Mouse (Mus musculus) limb, embryonic 13.5 days (tissue): ENCODE results near the gene Stip1. TPM values are rescaled to one million over a fixed set of nuclear protein-coding genes. Genes with fewer than 3 reads are reported as not detected.

Source experiments
- ATAC-seq: fragments of 200-750 bp; cut with Nextera tagmentation; 2 replicates; pipeline ENCODE4 v1.8.0; 2017; ENCODE audit warnings: low read depth, moderate number of reproducible peaks, moderate TSS enrichment; ENCODE audit not compliant: low FRiP score
- H3K27ac ChIP-seq: fragments of 300-500 bp; sonication (generic); 2 replicates; pipeline ENCODE4 v1.5.1; 2015; ENCODE audit warnings: inconsistent platforms, mild to moderate bottlenecking, moderate library complexity
- H3K27me3 ChIP-seq: fragments of 300-500 bp; sonication (generic); 2 replicates; pipeline ENCODE4 v1.6.1; 2015; ENCODE audit warnings: mild to moderate bottlenecking, inconsistent platforms
- H3K36me3 ChIP-seq: fragments of 300-500 bp; sonication (generic); 2 replicates; pipeline ENCODE4 v1.6.1; 2015; ENCODE audit warnings: inconsistent platforms, mild to moderate bottlenecking, moderate library complexity
- H3K4me1 ChIP-seq: fragments of 300-500 bp; sonication (generic); 2 replicates; pipeline ENCODE4 v1.6.1; 2015; ENCODE audit warnings: inconsistent platforms
- H3K4me2 ChIP-seq: fragments of 300-500 bp; sonication (generic); replicated peaks from 2 replicates; pipeline ENCODE4 v1.6.1; 2015; ENCODE audit warnings: inconsistent platforms, mild to moderate bottlenecking, moderate library complexity
- H3K4me3 ChIP-seq: fragments of 300-500 bp; sonication (generic); 2 replicates; pipeline ENCODE4 v1.5.1; 2015; ENCODE audit warnings: moderate library complexity, mild to moderate bottlenecking, inconsistent platforms
- H3K9ac ChIP-seq: fragments of 300-500 bp; sonication (generic); 2 replicates; pipeline ENCODE4 v1.6.1; 2015; ENCODE audit warnings: mild to moderate bottlenecking, inconsistent platforms
- H3K9me3 ChIP-seq: fragments of 300-500 bp; sonication (generic); 2 replicates; pipeline ENCODE4 v1.6.1; 2016; ENCODE audit warnings: inconsistent platforms
- WGBS: fragments of 180-500 bp; shearing (Covaris S2); methylation state at CpG from one replicate; pipeline ENCODE4 v1.1.7; 2015; 5-methylcytosine and 5-hydroxymethylcytosine counted together
- polyA plus RNA-seq: library from polyadenylated mRNA; unstranded; fragments of >200 nt; fragmentation: Nextera tagmentation; extraction: Ambion mirVana; gene quantifications from 2 replicates; pipeline ENCODE4 v1.2.1, GENCODE M21; 2015

Stip1 gene
- polyA plus RNA-seq, 1 experiment from 2014 or later: 278 TPM

DNA sequence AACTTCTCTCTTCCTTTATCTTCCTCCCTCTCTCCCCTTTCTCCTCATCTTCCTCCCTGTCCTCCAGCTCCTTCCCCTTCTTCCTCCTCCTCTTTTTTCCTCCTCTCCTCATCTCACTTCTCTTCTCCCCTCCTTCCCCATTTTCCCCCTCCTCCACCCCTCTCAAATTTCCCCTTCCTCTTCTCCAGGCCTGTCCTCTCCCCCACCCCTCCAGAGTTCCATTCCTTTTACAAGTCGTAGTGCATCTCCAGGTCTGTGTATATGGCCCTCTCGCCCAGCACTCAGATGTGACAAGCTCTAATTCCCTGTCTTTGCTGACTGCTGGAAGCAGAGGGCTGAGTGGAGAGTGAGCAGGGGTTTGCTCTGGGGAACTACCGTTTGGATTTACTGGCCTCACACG is 31.0 kb upstream of the Stip1 start:
- ATAC-seq: no peak
- Histone ChIP-seq H3K36me3 (no peaks in the 10 kb centered on the region), H3K4me2 (peak overlapping the region; percentile 58), H3K27me3 (peaks cover 52% of the 10 kb centered on the region), H3K4me3 (0 out of 2 replicates have a peak overlapping the region, but pooled peaks have one; percentile 8), H3K9me3 (no peaks in the 10 kb centered on the region), H3K27ac (no peak overlapping the region; the same call in 1 of the 2 replicates), H3K4me1 (peaks cover 66% of the 10 kb centered on the region), H3K9ac (no peak overlapping the region)
- WGBS: 10% methylated on average over 4 of the region's 4 CpGs

DNA sequence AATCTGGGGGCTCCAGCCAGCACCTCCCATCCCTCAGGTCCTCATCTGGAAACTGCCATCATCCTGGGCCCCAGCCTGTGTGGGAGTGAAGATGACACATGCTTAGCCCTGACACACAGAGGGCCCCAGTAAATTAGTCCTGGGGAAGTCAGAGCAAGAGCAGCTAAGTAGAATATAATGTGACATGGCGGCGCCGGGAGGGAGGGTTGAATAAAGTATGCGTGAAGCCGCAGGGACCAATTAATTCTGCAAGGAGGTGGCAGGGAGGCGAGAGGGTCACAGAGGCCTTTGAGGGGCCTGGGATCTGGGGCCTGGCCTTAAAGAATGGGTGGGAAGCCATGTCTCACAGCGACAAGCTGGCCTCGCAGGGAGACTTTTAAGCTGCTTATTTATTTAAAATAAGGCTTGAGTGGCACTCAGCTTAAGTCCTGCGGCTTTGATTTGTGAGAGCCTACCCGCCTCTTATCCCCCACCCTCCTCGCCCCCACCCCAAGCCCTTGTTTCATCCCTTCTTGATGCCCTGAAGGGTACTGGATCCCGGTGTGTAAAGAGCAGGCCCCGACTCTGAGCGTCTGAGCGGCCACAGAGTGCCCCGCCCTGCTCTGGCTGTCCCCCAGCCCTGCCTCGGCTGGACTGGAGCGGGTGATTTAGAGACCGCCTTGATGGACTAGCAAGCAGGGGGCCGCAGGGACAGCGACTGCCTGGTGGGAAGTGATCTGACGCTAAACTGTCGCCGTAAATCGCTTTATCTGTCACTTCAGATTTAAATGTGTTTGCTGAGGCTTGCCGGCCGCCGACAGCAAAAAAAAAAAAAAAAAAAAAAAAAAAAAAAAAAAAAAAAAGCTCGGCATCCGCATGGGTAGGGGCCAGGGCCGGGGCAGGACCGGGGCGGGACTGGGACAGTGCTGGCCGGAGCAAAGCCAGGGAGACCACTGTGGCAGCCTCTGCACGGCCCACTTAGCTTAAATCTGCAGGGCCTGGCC is 30.3 kb upstream of the Stip1 start:
- Histone ChIP-seq H3K9ac (peak overlapping the region; percentile 51), H3K27ac (no peak overlapping the region), H3K4me2 (peak overlapping the region; percentile 58), H3K36me3 (no peaks in the 10 kb centered on the region), H3K27me3 (peaks cover 52% of the 10 kb centered on the region), H3K9me3 (no peaks in the 10 kb centered on the region), H3K4me1 (peaks cover 68% of the 10 kb centered on the region), H3K4me3 (peak overlapping the region; percentile 8; the same call in 1 of the 2 replicates)
- 0 out of 2 replicates have a peak, but pooled peaks have one; percentile 45 for ATAC-seq
- WGBS: 5% methylated on average over 35 of the region's 35 CpGs

DNA sequence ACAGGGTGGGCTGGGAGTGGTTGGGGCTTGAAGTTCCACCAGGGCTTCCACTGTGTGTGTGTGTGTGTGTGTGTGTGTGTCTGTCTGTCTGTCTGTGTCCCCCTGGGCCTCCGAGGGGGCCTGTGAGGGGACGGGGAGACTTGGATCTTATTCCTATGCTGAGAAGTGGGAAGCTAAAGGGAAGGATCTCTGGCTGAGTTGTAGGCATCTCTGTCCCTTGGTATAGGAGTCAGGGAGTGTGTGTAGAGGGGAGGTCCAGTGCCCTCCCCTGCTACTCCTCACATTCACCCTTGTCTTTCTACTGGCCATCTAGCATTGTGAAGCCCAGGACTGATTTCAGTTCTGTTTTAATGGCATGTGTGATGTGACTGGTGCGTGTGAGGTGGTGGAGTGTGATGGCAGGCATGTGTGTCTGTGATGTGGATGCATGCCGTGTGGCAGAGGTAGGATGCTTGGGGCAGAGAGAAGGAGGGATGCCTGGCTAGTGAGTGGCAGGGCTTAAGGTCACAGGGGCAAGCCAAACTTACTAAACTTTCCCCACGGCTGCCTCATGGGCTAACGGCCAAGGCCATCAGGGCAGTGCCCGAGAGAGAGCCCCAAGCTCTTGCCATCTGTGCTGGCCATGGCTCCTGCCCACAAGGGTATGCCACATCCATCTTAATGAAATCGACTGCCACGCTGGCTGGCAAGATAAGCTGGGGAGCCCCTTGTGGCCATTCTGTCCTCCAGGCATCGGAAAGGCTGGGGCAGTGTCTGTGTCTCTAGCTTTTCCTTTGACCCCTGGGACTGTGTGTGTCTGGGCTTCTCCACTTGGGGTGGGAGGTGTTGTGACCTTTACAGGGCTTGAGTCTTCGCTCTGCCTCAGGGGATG is 29.1 kb upstream of the Stip1 start:
- H3K4me3 ChIP-seq: no peak overlapping the region
- peak overlapping the region; percentile 31; the same call in 1 of the 2 replicates for H3K9ac ChIP-seq
- WGBS: 38% methylated on average over 11 of the region's 11 CpGs
- no peak for ATAC-seq
- H3K27me3 ChIP-seq: peaks cover 47% of the 10 kb centered on the region
- peaks cover 68% of the 10 kb centered on the region for H3K4me1 ChIP-seq
- H3K9me3 ChIP-seq: no peaks in the 10 kb centered on the region
- no peak overlapping the region for H3K27ac ChIP-seq
- H3K4me2 ChIP-seq: peak overlapping the region; percentile 36
- no peaks in the 10 kb centered on the region for H3K36me3 ChIP-seq

- no peaks in the 10 kb centered on the region for H3K9me3 ChIP-seq
- H3K9ac ChIP-seq: no peak overlapping the region
- no peak overlapping the region for H3K4me3 ChIP-seq
- H3K4me1 ChIP-seq: peaks cover 68% of the 10 kb centered on the region
- under 1% methylated on average over 14 of the region's 14 CpGs for WGBS
- H3K27me3 ChIP-seq: peaks cover 39% of the 10 kb centered on the region
- H3K27ac ChIP-seq: no peak overlapping the region
- H3K36me3 ChIP-seq: no peaks in the 10 kb centered on the region
- H3K4me2 ChIP-seq: peak overlapping the region; percentile 36
- ATAC-seq: peak; percentile 60
Observed at GRCm38 (mm10) chr19:7068136-7068535, 28.4 kb upstream of the Stip1 start.

DNA sequence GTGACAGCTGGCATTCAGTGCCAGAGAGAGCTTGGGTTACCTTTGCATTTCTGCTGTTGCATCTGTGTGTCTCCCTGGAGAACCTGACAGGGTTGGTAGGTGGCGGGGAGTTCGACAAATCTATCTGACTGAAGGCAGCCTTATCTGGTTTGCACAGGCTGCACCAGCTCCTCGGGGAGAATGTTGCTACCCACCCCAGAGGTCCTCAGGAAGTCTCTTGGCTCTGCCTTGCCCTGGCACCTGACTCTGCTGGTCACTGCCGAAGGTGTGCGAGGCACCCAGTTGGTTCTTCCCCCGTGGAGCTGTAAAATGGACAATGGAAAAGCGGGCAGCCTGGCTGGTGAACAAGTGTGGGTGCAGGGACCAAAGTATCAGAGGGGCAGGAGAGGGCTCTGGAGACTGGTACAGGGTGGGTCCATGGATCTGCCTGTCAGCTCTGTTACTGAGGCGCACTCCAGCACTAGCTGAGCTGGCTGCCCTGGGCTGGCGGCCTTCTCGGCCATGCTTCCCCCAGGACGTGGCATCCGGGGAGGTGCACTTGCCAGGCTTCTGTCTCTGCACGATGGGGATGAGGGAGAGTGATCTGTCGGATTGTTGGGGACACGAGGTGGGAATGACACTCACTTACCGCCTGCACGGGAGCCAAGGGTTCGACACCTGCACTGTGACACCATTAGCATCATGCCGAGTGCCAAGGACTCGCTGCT is 27.7 kb upstream of the Stip1 start:
- 39% methylated on average over 20 of the region's 20 CpGs for WGBS
- H3K4me3 ChIP-seq: no peak overlapping the region

DNA sequence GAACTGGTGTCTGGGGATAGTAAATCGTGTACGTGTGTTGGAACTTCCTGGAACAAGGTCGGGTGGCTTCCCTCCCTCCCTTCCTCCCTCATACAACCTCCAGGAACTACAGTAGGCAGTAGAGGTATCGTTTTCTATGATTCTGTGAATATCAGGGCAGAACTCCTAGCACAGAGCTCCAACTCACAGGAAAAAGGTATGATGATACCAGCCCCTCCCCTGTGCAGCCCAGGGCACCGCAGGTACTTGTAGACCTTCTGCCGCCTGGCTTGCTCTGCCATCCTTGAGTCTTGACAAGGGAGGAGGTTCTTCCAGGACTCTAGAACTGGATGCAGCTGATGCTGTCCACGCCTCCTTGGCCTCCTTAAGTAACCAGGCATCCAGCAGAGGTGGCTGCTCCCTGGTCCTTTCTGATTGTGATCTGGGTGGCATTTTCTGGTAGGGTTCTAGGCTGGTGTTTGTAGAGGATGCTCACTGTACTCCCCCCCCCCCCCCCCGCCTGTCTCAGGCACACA is 27.1 kb upstream of the Stip1 start:
- H3K27ac ChIP-seq: no peak overlapping the region
- WGBS: 33% methylated on average over 8 of the region's 8 CpGs
- peak overlapping the region; percentile 16; the same call in 1 of the 2 replicates for H3K4me2 ChIP-seq
- peaks cover 31% of the 10 kb centered on the region for H3K27me3 ChIP-seq
- H3K36me3 ChIP-seq: no peaks in the 10 kb centered on the region
- peak overlapping the region; percentile 45; the same call in 1 of the 2 replicates for H3K9ac ChIP-seq
- H3K4me1 ChIP-seq: peaks cover 59% of the 10 kb centered on the region
- H3K9me3 ChIP-seq: no peaks in the 10 kb centered on the region
- H3K4me3 ChIP-seq: no peak overlapping the region
- no peak for ATAC-seq

More for the DNA sequence above, 27.7 kb upstream of the Stip1 start:
- no peak overlapping the region for H3K9ac ChIP-seq
- no peak overlapping the region; the same call in 1 of the 2 replicates for H3K4me2 ChIP-seq
- H3K9me3 ChIP-seq: no peaks in the 10 kb centered on the region
- no peaks in the 10 kb centered on the region for H3K36me3 ChIP-seq
- H3K27ac ChIP-seq: no peak overlapping the region
- H3K4me1 ChIP-seq: peaks cover 65% of the 10 kb centered on the region
- ATAC-seq: no peak
- peaks cover 35% of the 10 kb centered on the region for H3K27me3 ChIP-seq

- Histone ChIP-seq H3K4me3 (no peak overlapping the region), H3K27ac (no peak overlapping the region), H3K9me3 (no peaks in the 10 kb centered on the region), H3K4me2 (peak overlapping the region; percentile 16; the same call in 1 of the 2 replicates), H3K27me3 (peaks cover 24% of the 10 kb centered on the region), H3K4me1 (peaks cover 55% of the 10 kb centered on the region), H3K36me3 (no peaks in the 10 kb centered on the region), H3K9ac (peak overlapping the region; percentile 45)
- no peak for ATAC-seq
- 34% methylated on average over 15 of the region's 15 CpGs for WGBS
Observed at GRCm38 (mm10) chr19:7066034-7066827, 26.5 kb upstream of the Stip1 start.

- Histone ChIP-seq H3K9me3 (no peaks in the 10 kb centered on the region), H3K4me1 (peaks cover 39% of the 10 kb centered on the region), H3K36me3 (no peaks in the 10 kb centered on the region), H3K4me2 (no peak overlapping the region), H3K27ac (no peak overlapping the region), H3K27me3 (peaks cover 24% of the 10 kb centered on the region), H3K4me3 (no peak overlapping the region), H3K9ac (no peak overlapping the region)
- WGBS: 2% methylated on average over 3 of the region's 3 CpGs
- peak; percentile 26; the same call in 1 of the 2 replicates for ATAC-seq
Observed at GRCm38 (mm10) chr19:7064571-7064970, 24.8 kb upstream of the Stip1 start.

- no peak overlapping the region for H3K4me2 ChIP-seq
- 89% methylated on average over 8 of the region's 8 CpGs for WGBS
- no peak overlapping the region for H3K4me3 ChIP-seq
- H3K27me3 ChIP-seq: peaks cover 22% of the 10 kb centered on the region
- no peak for ATAC-seq
- H3K9ac ChIP-seq: no peak overlapping the region
- H3K9me3 ChIP-seq: no peaks in the 10 kb centered on the region
- H3K4me1 ChIP-seq: peaks cover 30% of the 10 kb centered on the region
- no peaks in the 10 kb centered on the region for H3K36me3 ChIP-seq
- H3K27ac ChIP-seq: no peak overlapping the region
Observed at GRCm38 (mm10) chr19:7062916-7063315, 23.1 kb upstream of the Stip1 start.

DNA sequence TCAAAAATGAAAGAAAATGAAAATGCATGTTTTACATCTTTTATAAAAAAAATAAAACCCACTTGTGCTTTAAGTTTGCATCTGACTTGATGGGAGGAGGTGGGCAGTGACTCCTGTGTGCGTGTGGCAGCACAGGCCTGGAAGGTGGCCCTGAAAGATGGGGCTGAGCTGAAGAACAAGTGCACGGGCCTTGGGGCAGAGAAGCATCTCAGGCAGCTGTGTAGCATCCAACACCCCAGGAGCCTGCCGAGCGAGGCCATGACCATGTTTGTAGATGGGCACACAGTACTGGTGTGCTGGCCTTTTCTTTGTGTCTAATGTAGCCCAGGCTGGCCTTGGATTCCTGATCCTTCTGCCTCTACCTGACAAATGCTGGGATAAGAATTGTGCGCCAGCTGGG is 22.3 kb upstream of the Stip1 start:
- Histone ChIP-seq H3K36me3 (no peaks in the 10 kb centered on the region), H3K27me3 (peaks cover 17% of the 10 kb centered on the region), H3K9me3 (no peaks in the 10 kb centered on the region), H3K4me2 (no peak overlapping the region), H3K27ac (no peak overlapping the region), H3K4me1 (peaks cover 30% of the 10 kb centered on the region), H3K4me3 (no peak overlapping the region), H3K9ac (no peak overlapping the region)
- ATAC-seq: no peak
- 88% methylated on average over 5 of the region's 5 CpGs for WGBS
